Mouse (Mus musculus) gonadal fat pad, adult 2 months (tissue): ENCODE data around the gene Gm20388. TPM values are rescaled to one million over a fixed set of nuclear protein-coding genes. Genes with fewer than 3 reads are reported as not detected.

Experiments
- DNase-seq: peaks from one replicate; pipeline ENCODE4 v3.0.0-alpha.2; 2012; ENCODE audit warnings: low read depth
- polyA plus RNA-seq: library from polyadenylated mRNA; depleted of rRNA; stranded (reverse); fragments of >200 nt; gene quantifications from 2 replicates; pipeline ENCODE4 v1.2.3, GENCODE M21; 2012

The Gm20388 gene
- polyA plus RNA-seq, 1 experiment = 119 TPM

DNA sequence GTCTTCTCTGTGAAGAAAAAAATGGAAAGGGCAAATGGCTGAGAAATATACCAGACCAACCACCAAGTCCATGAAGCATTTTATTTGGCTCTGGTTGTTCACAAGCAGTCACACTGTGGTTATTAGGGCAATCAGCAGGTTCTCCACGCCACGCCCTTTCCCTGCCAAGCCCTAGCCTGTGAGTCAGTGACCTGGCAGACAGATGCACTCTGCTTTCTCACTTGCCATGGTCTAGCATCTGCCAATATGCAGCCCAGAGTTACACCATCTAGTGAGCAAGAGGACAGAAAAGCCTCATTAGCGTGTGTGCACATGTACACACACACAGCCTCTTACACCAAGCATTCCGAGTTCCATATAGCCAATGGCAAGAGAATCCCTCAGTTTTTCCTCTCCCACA is 2994.7 kb downstream of the Gm20388 start:
- peak; percentile 95 for DNase-seq

DNA sequence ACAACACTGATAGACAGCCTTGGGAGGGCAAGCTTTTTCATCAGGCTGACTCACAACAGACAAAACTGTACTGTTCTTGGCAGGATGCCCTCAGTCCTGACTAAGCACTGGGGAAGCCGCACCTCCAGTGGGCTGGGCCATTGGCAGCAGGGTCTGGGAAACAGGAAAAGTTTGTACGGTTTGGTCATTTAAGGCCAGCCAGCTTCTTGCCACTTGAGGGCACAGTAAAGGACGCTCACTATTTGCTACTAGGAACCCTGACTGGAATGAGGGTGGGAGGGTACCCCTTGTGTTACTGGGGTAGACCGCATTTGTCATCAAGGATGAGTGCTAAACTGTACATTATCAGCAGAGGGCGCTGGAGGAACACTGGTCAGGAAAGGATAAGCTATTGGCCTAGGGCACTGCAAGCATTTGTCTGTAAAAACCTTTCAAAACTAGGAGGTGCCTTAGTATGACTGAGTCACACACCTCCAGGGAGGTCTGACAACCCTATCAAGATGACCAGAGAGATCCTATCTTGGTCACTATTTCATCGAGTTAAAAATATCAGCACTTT is 2995.9 kb downstream of the Gm20388 start:
- peak; percentile 64 for DNase-seq

DNA sequence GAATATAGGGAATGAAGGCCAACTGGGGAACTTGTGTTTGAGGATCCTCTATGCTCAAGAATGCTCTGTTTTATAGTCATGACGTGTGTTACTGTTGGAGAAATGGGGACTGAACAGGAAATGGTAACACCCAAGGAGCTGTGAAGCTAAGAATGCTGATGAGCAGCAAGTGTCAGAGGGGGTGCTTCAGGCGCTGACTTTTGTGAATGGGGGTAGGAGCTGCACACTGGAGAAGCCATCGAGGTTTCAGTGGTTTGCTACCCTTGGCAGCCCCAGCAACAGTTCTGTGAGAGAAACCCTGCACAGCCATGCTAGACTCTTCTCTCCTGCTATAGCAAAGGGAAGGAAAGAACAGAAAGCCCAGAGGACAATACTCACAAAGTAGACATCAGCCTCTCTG is 3001.5 kb downstream of the Gm20388 start:
- DNase-seq = no peak

DNA sequence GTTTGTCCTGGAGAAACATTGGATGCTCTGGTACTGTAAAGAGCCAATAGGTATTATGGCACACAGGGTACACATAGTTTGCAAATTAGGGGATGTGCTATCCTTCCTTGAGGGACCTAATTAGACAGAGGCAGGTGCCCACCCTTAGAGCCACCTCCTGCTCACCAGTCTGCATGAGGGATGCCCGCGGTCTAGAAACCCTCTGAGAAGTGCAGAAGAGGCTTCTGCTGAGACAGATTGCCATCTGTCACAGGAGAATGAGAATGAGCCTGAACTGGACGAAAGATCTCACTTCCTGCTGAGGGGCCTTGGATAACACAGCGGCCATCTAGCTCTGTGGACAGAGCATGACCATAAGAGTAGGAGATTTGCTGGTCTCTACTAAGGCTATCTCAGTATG is 3002.2 kb downstream of the Gm20388 start:
- DNase-seq = no peak

DNA sequence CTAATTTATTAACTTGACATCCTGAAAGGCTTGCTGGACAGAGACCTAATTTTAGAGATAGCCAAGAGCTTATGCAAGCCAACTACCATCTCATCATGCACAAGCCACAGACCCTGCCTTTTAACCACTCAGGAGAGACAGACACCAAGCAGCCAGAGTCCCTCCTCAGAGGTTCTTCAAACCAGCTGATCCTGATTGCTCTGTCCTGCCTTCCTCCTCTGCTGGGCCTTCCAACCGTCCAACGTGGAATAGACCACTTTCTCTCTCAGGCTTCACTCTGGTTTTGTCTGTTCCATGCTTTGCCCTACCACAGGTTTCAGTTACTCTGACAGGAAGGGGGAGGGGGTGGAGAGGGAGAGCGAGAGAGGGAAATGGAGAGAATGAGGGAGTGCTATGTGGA is 3006.1 kb downstream of the Gm20388 start:
- DNase-seq = no peak

DNA sequence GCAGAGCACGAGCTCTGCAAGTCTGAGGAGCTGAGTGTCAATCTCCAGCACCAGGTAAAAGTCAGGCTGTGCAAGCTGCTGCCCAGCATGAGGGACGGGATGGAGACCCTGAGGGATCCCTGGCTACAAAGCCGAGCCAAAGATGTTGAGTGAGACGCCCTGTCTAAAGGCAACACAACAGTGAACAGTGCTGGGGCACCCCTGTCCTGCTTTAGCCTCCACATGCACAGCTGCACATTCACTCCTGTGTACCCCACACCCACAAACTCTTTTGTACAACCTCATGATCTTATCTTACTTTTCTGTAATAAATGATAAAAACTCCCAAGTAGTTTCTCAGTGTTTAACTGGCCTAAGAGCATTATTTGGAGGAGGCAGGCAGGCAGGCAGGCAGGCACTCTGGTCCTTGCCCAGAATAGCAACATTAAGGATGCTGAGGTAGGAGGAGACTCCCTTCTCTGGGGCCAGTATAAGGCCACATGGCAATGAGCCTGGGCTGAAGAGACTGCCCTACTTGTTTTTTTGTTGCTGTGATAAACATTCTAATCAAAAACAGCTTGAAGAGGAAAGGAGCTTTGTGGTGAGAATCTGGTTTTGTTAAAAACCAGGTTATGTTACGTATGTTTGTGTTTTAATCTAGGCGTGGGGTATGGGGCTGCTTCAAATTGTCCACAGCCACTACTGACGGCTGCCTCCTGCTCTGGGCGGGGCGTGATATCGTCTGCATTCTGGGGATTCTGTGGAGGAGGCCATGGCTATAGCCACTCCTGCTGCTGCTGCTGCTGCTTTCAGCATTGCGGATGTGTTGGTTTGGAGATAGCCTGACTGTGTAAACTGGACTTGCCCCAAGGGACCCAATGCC is 3007.1 kb downstream of the Gm20388 start:
- no peak for DNase-seq

DNA sequence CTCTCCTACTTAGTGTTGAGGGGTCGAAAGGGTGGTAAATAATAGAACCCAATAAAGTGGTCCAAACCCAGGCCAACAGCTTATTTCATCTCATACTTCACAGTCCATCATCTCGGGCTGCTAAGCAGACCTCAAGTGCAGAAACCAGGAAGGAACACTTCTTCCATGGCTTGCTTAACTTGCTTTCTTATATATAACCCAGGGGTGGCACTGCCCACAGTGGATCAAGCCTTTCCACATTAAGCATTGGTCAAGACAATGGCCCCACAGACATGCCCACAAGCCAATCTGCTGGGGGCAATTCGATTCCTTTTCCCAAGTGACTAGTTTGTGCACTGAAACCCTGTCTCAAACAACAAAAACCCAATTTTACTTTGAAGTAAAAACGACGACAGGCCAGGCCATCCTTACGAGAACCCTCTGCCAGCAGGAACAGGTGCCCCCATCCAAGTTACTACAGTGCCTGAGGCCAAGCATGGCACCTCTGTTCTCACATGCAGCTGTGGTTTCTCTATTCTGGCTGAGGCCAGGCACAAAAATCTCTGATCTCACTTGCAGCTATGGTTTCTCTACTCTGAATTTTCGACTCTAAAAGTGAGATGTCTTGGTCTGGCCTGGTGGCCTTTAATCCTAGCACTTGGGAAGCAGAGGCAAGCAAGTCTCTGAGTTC is 3007.9 kb downstream of the Gm20388 start:
- no peak for DNase-seq

DNA sequence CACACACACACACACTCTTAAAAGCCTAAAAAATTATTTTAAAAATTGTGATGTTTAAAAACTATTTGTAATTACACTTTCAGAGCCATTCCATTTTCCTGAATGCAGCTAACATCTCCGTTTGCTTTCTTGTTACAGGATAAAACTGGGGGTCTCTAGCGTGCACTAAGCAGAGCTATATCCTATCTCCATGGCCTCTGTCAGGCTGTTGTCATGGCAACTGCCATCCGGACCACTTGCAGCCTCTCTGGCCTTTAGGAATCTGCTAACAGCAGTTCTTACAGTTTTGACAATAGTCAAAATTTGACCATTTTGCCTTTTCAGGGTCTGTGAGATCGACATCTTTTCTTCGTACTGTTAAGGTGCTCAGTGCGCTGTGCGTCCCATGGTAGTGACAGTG is 3010.2 kb downstream of the Gm20388 start:
- no peak for DNase-seq

DNA sequence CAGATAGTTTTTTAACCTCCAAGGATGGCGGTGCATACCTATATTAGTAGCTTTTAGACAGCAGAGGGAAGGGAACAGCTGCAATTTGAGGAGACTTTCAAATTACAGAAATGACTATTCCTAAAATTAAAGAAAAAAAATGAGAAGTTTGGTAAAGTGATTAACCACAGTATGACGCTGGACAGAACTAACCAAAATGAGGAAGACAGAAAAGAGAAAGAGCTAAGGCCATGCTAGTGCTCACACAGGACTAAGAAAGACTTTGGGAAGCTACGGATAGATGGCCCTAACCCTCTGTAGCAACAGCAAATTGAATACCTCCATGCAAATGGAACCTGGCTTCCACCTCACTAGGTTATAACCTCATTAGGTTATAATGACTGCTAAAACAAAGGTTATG is 3012.3 kb downstream of the Gm20388 start:
- no peak for DNase-seq

DNA sequence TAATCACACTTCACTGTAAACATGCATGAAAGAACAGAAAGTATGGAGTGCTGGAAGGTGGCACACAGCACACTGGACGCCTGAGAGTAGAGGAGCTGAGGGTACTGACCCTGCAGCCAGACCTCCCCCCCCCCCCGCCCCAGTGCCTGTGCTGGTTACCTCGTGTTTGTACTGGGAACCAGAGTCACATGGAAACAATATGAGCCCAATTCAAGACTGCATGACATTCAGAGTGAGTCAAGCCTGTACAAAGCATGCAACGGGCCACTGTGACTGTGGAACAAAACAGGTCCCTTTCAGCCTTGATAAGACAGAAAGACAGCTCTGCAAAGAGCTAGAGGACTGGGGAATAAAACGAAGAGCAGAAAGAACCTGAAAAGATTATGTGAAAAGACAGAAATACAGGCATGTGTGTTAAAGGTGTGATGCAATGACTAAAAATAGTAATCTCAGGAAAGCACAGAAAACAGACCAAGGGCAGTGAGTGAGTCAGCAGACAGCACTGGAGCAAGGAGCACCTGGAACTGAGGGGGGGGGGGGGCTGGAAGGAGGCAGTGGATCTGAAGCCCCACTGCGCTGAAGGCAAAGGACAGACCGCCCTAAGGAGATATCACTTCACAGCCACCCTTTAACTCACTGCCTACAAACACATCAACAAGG is 3012.9 kb downstream of the Gm20388 start:
- DNase-seq = no peak

DNA sequence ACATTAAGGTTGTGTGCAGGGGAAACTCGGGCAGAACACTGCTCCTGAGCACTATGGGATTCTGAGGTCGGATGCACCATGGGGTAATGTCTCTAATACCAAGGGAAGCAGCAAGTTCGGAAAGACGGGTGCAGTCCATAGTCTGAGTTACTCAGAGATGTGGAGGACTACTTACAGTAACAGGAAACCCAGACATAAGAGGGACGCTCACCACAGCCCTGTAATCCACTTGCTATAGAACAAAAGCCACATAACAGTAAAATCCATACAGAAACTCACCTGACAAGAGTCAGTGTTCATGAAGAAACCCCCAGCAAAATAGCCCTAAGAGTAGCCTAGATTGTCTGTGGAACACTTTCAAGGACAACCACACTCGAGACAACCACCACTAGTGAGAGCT is 3013.4 kb downstream of the Gm20388 start:
- DNase-seq = no peak

DNA sequence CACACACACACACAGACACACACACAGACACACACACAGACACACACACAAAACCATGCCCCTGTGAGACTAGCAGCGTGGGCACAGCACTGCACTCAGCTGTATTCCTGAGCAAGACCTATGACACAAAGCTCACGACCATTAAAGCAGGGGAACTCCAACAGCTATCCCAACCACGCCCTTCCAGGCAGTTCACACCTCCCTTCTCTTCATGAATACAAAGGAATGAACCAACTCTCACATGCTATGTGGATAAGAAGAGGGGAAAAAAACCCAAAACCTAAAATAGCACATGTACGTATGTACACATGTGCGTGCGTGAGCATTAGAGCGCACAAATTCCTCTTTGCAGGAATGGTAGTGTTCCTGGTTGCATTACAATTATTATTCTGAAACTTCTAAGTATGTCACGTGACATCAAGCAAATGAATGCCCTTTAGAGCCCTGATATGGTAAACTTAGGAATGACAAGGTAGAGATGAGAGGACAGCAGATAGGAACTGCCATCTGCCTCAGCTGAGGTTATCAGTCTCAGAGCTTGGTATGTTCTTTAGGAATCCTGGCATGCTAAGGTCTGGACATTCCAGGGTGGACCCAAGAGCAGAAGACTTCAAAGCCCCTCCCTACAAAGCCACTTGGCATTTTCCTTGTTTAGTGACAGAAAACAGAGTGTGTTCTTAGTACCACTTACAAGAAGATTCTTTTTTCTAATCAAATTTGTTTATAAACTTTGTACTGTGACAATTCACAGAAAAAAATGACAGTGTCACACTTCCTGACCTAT is 3015.5 kb downstream of the Gm20388 start:
- no peak for DNase-seq

DNA sequence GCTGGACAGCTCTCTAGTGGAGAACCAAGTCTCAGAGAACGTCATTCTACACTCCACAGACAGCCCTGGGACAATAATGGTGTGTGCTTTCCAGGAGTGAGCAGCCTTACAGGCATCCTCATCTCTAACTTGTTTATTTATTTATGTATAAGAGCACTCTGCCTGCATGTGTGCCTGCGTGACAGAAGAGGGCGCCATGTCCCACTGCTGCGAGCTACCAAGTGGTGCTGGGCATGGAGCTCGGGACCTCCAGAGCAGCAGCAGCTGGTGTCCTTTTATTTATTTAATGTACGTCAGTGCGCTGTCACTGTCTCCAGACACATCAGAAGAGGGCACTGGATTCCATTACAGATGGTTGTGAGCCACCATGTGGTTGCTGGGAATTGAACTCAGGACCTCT is 3016.1 kb downstream of the Gm20388 start:
- no peak for DNase-seq

DNA sequence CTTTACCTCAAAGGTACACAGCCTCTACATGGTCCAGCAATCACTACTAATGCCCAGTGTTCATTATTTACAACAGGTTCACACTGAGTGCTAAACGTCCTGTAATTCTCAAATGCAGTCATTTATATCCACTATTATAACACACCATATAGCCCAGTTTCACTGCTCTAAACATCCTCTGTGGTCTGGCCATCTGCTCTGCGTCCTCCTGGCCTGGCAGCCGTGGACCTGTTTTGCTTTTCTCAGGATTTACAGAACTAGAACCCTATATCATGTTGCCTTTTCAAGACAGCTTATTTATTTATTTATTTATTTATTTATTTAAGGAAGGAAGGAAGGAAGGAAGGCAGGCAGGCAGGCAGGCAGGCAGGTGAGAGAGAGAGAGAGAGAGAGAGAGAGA is 3017.2 kb downstream of the Gm20388 start:
- DNase-seq = no peak

DNA sequence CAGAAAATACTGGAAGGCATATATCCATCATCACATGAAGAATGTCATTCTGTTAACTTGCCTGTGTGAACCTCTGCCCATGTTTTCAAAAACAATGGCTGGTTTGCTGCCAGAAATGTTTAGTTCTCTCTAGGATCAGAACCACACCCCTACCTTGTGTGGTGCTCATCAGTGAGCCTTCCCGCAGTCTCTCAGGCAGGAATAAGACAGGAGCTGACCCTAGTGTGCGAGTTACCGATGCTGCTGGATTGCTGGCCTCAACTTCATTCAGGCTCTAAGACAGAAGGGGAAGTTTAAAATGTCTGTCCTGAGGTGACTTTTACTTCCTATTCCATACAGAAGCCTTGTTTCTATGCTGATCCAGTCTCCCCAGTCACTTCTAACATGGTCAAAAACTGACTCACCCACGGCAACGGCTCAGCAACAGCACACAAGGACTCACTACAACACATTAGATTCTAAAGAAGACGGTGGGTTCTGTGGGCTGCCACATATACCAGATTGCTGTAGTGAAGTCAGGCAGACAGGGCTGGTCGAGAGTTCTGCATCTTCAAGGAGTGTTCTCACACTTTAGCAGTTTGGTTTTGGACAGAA is 3018.1 kb downstream of the Gm20388 start:
- DNase-seq = no peak

DNA sequence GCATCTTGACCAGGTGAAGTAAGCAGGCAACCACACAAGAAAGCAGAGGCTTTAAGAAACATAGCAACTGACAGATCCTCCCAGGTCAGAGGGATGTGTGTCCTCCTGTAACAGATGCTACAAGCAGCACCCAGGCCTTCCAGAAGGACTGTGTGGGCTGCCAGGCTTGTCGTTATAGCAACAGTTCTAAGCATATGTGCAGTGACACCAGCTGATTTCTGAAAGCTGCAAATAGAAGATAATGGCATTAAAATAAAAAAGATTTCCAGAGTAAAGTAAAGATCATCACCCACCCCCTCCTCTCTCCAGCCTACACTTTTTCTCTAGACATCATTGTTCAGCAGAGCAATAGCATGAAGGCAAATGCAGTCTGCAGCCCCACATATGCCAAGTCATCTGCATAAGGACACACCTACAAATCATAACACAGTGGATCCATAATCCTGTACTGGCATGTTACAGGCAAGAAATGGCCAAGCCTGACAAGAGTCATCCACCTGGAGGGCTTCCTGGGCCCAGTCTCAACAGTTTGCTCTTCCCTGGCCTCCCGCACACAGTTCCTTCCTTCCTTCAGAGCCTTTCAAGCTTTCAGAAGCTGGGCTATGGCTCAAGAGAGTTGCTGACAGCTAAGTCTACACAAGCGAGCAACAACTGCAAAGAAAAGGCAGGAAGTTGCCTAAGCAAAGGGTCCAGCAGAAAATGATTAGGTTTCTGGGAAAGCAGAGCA is 3021.4 kb downstream of the Gm20388 start:
- DNase-seq = peak; percentile 60

DNA sequence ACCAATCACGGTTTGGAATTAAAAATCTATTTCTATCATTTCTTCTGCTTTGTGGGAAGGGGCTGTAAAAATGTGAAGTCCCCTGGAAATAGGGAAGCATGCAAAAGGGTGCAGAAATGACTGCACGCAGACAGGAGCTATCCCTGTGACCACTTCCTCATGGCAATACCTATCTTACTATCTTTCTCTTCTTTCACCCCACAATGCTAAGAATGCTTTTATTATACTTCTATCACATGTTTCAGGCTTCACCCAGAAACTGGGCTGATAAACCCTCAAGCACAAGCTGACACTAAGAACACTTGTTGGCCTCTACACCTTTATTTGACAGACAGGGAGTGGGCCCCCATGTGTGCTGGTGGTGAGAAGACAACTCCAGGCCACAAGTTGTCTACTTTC is 3021.9 kb downstream of the Gm20388 start:
- DNase-seq = no peak

DNA sequence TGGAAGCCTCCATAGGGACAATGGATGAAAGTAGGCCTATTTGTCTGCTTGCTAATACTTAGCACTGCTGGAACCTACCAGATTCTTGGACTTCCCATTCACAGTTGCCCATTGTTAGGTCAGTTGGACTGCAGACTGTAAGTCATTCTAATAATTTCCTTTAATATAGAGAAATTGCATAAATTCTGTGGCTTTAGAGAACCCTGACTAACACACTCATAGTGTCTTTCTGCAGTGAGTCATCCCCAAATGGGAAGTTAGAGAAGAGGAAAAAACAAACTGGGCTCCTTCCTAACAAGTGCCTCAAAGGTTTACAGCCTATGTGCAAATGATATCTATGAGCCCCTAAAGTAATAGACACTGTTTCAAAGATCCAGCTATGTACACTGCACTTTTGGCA is 3023.3 kb downstream of the Gm20388 start:
- no peak for DNase-seq

DNA sequence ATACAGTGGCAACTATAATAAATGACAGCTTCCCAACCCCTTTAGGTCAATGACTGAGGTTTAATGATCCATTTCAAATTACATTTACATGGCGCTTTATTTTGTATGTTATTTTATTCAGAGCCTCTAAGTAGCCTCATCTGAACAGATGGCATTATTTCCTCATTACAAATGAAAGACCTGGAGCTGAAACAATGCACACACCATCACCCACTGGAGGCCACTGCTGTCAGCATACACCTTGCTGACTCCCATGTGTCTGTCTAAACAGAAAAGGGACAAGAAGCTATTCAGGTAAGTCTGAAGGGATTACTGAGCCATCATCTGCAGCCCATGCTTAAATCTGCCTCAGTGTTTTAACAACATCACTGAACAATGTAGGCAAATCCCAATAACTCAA is 3024.5 kb downstream of the Gm20388 start:
- no peak for DNase-seq

DNA sequence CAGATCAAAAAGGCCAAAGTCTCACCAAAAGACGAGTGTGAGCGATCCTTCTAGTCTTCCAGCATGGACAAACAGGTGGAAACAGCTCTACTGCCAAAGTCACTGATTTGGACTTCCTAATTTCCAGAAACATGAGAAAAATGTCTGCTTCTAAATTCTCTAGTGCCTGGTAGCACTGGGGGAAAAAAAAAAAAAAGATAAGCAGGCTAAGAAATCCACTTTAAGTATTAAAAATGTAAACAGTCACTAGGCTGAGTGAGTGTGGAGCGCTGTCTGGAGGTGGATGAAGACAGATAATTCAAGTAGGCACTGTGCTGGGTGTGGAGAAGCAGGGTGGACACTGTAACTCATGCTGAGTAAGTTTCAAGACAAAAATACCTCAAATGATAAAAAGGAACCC is 3025.3 kb downstream of the Gm20388 start:
- no peak for DNase-seq
